Mouse (Mus musculus) right cerebral cortex, postnatal 36 days (tissue): ENCODE measurements around the gene Vmn1r128.
"Not testable (repeated sequence)": the region's sequence is repeated elsewhere in the genome, so short reads cannot be mapped to it uniquely, and the experiment has no call there.

ENCODE experiments used
- DNase-seq, 2 experiments: peaks; one replicate each; pipeline ENCODE4 v3.0.0; 2022; ENCODE audit warnings: low spot score in 2 of 2, mixed read lengths in 1 of 2

Vmn1r128 gene

DNA sequence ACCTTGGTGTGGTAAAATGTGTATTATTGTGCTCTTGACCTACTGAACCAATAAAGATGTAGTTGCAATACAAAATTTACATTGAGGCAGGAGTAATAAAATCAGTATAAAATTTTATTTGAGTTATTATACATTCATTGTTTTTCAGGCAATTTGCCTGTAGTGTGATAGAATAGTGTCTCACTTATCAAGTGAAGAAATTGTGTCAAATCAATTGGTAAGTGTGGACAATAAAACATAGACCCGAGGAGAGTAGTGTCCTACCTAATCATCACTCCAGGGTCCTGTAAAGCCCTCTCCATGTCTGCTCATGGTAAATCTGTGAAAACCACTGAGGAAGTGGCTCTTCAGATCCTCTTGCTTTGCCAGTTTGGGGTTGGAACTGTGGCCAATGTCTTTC lies at the start of gene Vmn1r128:
Gene Vmn1r128 (plus strand): TSS at position 301 of the 400 bp plus-strand sequence.
- DNase-seq = not testable (repeated sequence)

DNA sequence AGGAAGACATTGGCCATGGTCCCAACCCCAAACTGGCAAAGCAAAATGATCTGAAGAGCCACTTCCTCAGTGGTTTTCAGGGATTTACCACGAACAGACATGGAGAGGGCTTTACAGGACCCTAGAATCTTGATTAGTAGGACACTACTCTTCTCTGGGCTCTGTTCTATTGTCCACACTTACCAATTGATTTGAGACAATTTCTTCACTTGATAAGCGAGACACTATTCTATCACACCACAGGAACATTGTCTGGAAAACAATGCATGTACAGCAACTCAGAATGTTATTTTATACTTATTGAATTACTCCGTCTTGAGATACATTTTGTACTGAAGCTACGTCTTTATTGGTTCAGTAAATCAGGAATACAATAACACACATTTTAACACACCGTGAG lies 47.8 kb upstream of the Vmn1r128 start, which contains the start of gene Vmn1r126:
Gene Vmn1r126 (minus strand): TSS at position 101 of the 400 bp plus-strand sequence.
- not testable (repeated sequence) for DNase-seq

GRCm38 (mm10) chr7:21319761-21320160 lies 29.4 kb upstream of the Vmn1r128 start, which contains the start of gene Vmn1r127:
Gene Vmn1r127, minus strand, starts transcription at chr7:21319861.
- not testable (repeated sequence) for DNase-seq

DNA sequence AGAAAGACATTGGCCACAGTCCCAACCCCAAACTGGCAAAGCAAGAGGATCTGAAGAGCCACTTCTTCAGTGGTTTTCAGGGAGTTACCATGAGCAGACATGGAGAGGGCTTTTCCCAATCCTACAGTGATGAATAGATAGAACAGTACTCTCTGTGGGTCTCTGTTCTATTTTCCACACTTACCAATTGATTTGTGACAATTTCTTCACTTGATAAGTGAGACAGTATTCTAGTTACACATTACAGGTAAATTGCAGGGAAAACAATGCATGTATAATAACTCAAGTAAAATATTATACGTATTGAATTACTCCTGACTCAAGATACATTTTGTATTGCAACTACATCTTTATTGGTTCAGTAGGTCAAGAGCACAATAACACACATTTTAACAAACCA lies 12.0 kb downstream of the Vmn1r128 start, which contains the start of gene Vmn1r129:
Gene Vmn1r129 (minus strand): TSS at position 101 of the 400 bp plus-strand sequence.
- DNase-seq = not testable (repeated sequence)
